Mouse (Mus musculus) liver, adult 2 months (tissue): ENCODE data around the gene Heg1.

Source experiments
- CTCF ChIP-seq: fragments of 200-500 bp; IDR thresholded peaks from 2 replicates; pipeline ENCODE4 v1.5.1; 2011; ENCODE audit warnings: low read depth, low read length, control low read depth
- POLR2A ChIP-seq: fragments of 200-500 bp; IDR thresholded peaks from 2 replicates; pipeline ENCODE4 v1.6.1; 2011; ENCODE audit warnings: low read length, control low read depth; ENCODE audit not compliant: insufficient read depth; ENCODE audit errors: extremely low read depth

DNA sequence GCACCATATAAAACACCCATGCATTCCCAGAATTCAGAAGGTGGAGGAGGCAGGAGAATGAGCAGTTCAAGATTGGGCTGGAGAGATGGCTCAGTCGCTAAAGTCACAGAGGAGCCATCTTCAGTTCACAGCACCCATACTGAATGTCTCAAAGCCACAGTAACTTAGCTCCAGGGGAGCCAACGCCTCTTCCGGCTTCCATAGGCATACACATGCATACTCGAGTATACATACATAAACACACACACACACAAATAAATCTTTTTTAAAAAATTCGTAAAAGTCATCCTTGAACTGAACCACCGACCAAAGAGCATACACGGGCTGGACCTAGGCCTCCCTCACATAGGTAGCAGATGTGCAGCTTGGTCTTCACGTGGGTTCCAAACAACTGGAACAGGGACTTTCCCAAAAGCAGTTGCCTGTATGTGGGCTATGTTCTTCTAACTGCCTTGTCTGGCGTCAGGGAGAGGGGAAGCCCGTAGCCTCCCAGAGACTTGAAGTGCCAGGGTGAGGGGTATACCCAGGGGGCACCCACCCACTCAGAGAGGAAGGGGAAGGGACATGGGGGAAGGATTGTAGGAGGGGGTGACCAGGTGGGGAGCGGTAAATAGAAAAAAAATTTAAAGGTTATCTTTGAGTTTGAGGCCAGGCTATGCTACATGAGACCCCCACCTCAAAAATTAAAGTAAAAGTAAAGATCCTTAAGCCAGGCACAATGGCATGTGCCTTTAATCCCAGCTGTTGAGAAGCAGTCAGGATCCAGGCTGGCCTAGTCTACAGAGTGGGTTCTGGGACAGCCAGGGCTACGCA lies 24.6 kb downstream of the Heg1 start:
- no peak for TF ChIP-seq CTCF
- no peak for TF ChIP-seq POLR2A
